Mouse (Mus musculus): Measurements from ENCODE around the gene Aig1.
"Not testable (repeated sequence)": the region's sequence is repeated elsewhere in the genome, so short reads cannot be mapped to it uniquely, and the experiment has no call there.

Aig1 gene

DNA sequence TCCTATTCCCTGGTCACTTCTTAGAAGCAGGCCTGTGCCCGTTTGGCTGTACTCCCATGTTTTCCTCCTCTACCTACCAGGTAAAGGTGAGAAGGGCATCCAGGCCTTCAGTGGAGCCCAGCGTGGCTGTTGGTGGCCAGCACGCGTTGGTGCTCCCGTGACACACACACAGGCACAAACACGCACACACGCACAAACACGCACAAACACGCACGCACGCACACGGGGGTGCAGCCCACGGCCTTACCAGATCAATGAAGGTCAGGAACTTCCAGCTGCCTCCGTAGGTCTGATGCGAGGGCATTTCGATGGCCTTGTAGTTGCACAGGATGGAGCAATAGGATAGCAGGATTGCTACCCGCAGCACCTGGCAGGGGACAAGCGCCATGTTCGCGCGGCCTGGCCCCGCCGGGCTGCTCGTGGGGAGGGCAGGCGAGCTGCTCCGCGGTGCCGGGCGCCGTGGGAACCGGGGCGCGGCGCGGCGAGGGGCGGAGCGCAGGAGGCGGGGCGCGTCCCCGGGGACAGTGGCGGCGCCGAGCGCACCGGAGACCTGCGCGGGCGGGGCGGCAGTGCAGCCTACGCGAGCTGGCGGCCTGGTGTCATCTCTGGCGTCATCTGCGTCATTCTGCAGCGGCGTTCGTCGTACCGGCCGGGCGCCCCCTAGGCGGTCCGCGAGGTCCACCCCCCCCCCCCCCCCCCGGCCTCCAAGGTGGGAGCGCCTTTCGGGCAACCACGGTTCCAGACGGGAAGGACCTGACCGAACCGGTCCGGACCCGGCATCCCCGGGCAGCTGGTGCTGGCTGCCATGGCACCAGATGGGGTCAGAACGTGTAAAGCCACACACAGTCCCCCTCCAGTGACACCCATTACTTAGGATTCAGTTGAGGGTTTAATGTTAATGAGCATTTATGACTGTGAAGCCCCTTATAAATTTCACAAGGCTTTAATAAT lies at the start of gene Aig1:
Aig1 (minus strand) TSS at position 610 of the 951 bp plus-strand sequence.
- DNase-seq (ENCODE audit: low read depth, low spot score), result no peak

DNA sequence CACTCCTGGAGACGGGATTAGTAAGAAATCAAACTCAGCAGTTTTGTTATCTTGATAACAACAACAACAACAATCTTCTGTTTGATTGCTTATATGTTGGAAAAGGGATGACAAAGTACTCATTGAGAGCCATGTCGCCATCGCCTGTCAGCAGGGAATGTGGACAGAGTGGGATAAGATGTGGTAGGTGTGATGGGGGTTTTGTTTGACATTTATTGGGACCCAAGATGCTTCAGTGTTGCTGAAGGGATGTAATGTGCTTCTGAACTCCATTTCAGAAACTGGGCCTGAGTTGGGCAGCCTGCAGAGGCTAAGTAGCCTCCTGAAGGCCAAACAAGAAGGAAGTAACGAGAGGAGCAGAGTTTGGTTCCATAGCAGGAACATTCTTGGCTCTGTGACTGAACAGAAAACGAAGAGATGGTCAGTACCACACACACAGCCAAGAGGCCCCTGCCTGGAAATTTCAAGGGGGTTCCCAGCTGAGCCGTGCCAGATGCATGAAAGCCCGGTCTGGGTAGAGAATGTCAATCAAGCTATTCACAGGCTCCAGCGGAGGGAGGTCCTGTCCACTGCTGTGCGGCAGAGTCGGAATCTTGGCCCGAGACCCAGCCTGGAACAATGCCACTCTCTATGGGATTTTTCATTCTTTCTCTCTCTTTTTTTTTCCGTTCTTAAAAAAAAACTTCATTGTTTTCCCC lies 48.0 kb upstream of the Aig1 start:
- peak; percentile 34 for DNase-seq (ENCODE audit: low read depth, low spot score)

DNA sequence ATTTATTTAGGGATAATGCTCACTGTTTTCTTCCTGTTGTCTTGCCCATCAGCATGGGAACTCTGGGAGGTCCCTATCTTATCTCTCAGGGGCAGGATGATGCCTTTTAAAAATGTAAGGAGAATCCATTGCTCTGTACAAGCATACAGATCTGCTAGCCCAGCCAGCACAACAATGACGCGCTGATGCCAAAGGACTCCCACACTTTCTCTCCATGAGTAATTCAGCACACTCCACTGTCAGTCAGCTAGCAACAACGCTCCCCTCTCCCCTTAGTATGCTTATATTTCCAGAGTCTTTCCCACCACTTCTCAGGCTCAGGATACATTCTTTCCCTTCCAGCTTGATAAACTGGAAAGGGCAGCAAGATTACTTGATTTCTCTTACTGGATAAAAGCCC lies 46.4 kb upstream of the Aig1 start:
- peak; percentile 35 for DNase-seq (ENCODE audit: low read depth, low spot score)

DNA sequence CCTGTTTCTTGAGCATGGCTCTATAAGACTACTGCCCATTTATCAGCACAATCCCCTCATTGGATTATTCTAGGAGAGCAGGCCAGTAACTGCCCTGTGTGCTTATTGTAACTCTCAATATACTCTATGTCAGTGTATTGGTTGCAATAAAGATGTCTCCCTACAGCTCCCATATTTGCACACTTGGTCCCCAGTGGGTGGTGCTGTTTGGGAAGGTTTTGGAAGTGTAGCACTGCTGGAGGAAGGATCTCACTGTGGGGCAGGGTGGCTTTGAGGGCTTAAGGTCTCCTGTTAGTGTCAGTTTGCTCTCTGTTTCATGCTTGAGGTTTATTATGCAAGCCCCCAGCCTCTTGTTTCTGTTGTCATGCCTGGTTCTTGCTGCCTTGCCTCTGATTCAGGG lies 44.9 kb upstream of the Aig1 start:
- no peak for DNase-seq (ENCODE audit: low read depth, low spot score)

DNA sequence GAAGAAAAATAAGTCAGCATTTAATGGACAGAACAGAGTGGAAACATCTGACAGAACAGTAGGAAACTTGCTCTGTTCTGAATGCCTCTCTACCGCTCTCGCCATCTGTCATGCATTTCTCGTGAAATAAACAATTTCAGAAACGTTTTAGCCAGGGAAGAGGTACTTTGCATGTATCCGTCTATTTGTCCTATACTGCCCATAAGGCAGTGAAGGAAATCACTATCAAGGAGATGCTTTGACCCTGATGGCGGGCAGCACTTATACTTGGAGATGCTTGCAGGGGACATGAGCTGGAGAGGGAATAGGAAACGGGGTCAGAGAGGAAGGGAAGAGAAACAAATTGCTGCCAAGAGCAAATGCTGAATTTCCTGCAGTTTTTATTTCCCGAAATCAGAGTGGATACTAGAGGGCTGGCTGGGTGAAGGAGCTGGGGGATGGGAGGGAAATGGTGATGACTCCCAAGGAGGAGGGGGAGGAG lies 37.5 kb upstream of the Aig1 start:
- no peak for DNase-seq (ENCODE audit: low read depth, low spot score)

DNA sequence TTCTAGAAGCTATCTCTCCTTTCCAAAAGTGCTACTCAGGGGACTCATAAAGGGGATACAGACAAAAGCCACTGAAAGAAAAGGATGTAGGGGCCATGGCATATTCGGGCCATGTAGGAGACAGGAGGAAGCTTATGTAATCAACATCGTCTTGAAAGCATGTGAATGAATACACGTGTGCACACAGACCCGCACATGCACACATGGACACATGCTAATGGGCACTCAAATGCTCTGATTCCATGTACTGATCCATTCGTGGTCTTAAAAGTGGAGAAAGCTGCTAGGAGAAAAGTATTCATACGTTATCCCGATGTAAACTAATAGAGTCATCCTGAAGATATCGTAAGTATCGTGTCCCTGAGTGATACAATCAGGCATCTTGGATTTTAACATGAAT lies 36.8 kb upstream of the Aig1 start:
- DNase-seq (ENCODE audit: low read depth, low spot score), result no peak

DNA sequence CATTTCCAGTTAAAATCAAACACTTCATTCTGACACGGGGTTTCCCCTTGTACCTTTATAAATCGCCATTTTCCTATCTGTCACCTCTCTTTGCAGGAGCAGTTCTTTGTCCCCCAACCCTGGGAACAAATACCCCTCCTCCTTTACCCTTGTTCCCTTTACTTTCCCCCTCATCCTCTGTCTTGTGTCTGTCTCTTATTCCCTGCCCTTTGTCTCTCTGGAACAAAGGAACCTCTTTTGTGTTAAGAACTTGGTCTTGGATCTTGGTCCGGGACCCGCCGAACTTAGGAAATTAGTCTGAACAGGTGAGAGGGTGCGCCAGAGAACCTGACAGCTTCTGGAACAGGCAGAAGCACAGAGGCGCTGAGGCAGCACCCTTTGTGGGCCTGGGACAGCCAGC lies 24.0 kb upstream of the Aig1 start:
- not testable (repeated sequence) for DNase-seq (ENCODE audit: low read depth, low spot score)

DNA sequence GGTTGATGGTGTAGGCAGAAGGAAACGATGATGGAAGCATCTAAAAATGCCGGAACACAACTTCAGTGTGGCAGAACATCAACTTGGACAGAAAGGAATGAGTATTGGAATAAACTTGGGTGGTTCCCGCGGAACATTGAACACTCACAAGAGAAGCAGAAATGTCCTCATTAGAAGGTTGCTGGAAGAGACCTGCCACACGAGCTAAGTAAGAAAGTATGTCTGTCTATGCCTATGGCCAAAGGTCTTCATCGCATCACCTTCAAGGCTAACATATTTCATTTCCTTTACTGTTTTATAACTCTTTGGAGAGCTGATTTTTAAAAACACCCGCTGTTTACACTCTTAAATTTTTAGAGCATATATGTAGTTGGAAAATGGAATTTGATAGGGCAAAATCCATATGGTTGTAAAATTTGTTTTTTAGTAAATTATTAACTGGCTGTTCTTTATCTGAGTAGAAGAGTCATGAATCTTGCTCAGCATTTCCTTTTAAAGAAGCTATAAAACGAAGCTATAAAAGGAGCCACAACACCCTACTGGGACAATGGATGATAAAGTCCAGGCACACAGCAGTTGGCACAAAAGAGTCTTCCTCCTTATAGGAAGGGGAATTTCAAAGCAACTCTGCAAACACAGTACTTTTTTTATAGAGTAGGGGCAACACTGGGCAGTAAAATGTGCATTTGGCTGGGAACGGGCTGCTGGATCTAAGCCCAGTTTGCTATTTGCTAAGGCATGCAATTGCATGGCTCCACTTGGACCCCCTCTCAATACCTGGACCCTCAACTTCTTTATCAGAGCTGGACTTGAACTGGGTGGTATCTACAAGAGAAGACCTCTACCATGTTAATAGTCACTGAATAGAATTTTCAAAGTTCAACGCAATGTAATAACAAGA lies 14.4 kb upstream of the Aig1 start:
- no peak for DNase-seq (ENCODE audit: low read depth, low spot score)

DNA sequence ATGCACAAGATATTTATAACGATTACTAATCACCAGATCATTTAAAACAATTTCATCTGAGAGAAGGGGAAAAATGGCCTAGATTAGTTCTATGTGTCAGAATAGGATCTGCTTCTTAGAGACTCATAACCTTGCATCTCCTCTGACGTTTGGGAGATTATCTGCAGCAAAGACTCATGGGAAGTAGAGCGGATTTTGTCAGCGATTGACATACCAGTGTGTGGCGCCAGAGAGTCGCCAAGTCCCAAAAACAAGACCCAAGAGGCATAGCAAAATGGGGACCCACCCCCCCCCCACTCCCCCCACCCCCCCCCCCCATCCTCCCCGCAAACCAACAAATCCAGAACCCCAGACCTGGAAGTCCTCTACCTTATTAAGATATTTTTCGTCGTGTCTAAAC lies 13.7 kb upstream of the Aig1 start:
- DNase-seq (ENCODE audit: low read depth, low spot score), result no peak

DNA sequence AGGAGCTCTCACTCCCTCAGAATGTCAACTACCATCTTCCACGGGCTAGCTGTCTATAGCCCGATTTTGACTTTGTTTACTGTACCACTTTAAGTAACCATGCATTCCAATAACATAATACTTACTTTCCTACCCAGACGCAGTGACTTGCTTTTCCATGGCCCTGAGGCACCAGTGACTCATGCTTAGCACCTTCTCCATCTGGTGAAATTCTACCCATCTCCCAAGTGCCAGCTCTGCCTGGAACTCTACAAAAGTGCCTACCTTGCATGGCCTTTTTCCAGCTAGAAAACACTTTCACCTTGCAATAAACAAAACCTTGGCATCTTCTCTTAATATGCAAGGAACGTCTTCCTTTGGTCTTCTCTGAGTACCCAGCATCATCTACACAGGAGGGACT lies 9.9 kb upstream of the Aig1 start:
- DNase-seq (ENCODE audit: low read depth, low spot score), result no peak

DNA sequence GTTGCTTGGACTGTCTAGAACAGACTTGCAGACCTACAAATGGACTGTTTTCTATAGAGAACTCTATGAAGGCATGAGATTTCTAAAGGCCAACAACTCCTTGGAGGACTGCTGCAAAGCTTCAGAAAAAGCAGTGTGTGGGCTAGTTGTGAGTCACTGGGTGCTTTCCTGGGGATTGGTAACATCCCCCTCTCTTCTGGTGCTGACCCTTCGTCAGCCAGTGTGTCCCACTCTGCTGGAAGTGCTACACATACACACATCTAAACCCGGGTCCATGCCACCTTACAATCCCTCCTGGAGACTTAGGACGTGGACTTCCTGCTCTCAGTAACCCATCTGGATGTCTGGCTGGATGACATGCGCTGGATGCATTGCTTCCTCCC lies 6.2 kb upstream of the Aig1 start:
- DNase-seq (ENCODE audit: low read depth, low spot score), result peak; percentile 50

DNA sequence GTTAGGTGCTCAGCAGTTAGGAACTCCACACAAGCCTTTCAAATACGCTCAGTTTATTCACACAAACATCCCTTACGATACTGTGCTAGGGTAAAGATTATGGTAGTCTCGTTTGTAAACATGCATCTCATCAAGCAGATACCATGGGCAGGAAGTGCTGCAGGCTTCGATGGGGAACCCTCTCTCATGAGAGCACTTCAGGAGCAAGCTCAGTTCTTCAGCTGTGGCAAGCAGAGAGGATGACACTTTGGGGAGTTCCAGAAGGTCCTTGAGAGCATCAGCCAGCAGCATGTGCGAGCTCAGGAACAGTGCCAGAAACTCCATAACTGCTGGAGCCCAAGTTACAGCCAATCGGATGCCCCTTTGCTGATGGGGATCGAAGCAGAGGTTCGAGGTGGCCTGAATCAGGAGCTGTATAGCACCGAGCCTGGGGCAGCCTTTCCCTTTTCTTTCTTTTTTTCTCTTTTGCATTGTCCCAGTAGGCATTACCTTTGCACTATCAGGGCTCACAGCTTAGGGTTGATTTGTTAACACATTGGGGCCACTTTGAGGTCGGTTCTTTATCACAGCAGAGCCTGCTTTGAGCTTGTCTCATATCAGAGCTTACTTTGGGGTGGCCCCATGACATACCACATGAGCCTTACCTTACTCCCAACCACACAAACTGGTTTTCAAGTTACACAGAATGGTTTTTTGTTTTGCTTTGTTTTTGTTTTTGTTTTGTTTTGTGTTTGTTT lies 5.7 kb upstream of the Aig1 start:
- no peak for DNase-seq (ENCODE audit: low read depth, low spot score)

DNA sequence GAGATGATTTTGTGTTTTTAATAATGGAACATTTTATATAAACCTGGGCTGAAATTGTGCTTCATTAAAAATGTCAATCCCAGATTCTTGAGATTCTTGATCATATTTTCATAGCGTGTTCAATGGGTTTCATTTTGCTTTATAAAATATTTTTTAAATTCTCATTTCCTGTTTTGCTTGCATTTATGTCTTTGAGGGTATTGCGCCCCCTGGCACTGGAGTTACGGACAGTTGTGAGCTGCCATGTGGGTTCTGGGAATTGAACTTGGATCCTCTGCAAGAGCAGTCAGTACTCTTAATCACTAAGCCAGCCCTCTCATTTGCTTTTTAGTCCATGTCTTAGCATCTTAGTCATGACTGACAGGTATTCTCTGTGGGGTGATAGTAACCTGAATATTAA lies 1.8 kb upstream of the Aig1 start:
- DNase-seq (ENCODE audit: low read depth, low spot score), result no peak

DNA sequence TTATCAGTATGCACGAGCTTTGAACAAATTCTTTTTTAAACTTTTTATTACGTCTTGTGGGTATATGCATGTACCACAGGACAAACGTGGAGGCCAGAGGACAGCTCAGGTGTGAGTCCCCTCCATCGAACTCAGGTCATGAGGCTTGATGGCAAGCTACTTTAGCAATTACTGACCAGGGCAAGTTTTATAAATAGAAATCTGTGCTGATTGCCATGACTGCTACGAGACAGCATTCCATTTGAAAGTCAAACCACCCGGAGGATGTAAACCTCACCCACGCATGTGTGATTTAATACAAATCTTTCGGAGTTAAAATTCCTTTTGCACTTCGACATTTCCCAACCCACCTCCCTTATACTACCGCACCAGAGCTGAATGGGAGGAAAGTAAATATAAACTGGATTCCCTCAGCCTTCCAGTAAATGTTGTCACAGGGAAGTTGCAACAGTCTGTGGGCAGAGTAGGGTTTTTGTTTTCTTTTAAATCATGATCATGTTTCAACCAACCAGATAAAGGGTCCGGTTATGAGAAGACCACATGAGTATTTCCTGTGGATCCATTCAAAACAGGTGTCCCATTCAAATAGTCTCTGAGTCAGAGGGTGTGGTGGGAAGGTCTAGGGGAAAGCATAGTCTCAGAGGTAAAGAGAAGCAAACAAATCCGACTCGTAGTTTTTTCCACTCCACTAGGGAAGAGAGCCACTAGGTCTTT lies 699 bp upstream of the Aig1 start:
- no peak for DNase-seq (ENCODE audit: low read depth, low spot score)

DNA sequence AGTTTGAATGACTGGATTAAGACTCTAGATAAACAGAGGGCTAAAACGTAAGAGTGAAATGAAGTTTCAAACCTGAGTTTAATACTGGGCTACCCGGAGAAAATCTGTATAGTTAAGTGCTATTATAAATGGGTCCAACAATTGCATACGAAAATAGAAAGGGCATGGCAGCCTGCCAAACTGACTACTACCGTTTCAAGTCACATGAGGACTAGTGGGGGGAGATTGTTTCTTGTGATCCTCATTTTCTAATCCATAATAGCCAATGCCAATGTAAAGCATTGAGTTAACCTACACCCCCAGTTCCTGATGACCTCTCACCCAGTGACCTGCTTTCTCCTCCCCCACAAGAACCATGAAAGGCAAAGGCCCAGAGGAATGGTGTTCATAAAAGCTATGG lies 2.4 kb downstream of the Aig1 start:
- DNase-seq (ENCODE audit: low read depth, low spot score), result no peak

DNA sequence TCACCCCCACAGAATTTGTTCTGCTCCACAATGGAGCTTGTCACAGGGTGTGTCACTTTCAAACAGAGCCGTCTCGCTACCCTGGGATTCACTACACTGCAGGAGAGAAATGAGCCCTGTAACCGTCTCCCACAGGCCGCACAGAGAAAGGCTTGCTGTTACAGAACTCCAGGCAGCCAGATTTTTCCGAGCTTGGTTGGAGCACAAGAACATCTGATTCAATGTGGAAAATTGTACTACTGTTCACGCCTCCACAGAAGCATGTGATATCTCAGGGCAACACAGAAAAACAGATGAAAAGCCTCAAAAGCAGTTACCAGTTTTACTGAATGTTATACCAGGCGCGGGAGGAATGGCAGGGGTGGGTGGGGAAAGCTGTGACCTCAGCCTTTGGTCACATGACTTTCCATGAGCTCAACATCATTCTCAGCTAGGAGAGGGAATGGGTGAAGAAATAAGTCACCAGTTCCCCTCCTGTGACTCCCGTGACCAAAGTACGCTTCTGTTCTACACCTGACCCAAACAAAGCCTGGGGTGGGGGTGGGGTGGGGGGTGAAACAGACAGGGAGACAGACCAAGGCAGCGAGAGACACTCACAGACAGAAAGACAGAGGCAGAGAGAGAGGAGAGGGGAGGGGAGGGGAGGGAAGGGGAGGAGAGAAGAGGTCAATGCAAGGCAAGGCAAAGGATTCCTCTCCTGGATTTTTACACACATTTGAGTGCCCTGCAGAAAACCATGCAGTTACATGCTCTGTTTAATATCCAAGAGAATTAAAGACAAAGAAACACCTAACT lies 7.5 kb downstream of the Aig1 start:
- DNase-seq (ENCODE audit: low read depth, low spot score), result peak; percentile 91

DNA sequence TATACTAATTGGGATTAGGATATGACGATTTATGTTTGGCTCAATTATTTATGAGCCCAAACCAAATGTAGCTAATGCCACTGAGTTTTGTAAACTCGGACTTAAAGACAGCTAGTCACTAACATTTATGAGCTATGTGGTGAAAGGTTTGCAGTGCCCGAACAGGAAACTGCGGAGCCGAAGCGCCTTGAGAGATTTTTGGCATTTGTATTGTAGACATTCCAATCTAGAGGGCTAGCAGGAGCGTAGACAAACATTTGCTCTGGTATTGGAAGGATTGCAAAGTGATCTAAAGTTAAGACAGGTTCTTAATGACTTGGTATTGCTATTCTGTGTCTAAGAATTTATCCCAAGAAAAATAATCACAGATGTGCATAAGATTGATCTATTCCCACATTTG lies 12.3 kb downstream of the Aig1 start:
- no peak for DNase-seq (ENCODE audit: low read depth, low spot score)

DNA sequence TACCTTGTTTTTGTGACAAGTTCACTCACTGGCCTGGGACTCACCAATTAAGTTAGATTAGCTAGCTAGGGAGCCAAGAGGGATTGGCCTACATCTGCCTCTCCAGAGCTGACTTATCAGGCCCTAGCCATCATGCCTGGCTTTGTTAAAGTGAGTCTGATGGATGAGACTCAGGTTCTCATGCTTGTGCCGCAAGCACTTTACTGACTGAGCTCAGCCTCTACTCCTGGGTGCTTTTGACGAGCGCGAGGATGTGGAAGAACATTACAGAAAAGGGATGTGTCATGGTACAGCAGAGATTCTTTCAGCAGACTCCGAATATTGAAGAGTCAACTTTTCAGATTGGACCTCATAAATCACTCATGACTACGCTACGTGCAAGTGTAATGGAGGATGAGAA lies 12.8 kb downstream of the Aig1 start:
- DNase-seq (ENCODE audit: low read depth, low spot score), result no peak

DNA sequence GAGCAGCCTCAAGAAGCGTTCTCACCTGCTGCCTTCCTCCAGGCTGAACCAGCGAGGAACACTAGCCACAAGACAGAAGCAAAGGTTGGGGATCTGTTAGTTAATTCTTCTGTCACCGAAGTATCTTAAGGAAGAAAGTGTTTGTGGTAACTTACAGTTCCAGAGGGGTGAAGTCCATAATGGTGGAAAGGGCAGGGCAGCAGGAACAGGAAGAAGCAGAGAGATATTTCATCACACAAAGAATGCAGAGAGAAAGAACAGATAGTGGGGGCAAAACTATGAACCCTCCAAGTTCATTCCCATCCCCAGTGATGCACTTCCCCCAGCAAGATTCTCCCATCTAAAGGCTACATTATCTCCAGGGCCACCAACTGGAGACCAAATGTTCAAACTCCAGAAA lies 13.7 kb downstream of the Aig1 start:
- no peak for DNase-seq (ENCODE audit: low read depth, low spot score)

DNA sequence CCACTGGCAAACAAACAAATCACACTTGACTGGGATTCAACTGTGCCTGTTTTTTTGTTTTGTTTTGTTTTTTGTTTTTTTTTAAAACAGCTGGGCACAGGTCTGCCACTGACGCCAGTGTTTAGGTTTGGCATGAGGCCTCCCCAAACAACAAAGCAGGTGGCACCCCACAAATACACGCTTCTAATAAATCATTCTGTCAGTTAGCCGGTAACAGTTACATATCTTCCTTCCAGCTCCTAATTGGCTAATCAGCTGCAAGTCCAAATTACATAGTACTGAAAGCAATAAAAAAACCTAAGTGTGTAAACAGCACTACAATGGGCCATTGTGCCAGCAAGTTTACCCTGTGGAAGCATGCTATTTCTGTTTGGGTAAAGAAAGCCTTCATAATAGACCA lies 18.7 kb downstream of the Aig1 start:
- DNase-seq (ENCODE audit: low read depth, low spot score), result no peak

Data from telencephalon, adult 2 months (tissue).